Mouse (Mus musculus) layer of hippocampus, adult 18-20 months (tissue): Measurements from ENCODE around the gene Hnrnpm. TPM values are rescaled to one million over a fixed set of nuclear protein-coding genes. Genes with fewer than 3 reads are reported as not detected.

Source experiments
- DNase-seq, 2 experiments: peaks; one replicate each; pipeline ENCODE4 v3.0.0; 2022; ENCODE audit warnings: low spot score in 2 of 2
- total RNA-seq, 2 experiments: library from RNA; stranded (reverse); gene quantifications; 2 replicates each; pipeline ENCODE4 v1.2.3; 2021

Hnrnpm gene
- total RNA-seq, 2 experiments from 2014 or later, result 136 to 150 TPM

DNA sequence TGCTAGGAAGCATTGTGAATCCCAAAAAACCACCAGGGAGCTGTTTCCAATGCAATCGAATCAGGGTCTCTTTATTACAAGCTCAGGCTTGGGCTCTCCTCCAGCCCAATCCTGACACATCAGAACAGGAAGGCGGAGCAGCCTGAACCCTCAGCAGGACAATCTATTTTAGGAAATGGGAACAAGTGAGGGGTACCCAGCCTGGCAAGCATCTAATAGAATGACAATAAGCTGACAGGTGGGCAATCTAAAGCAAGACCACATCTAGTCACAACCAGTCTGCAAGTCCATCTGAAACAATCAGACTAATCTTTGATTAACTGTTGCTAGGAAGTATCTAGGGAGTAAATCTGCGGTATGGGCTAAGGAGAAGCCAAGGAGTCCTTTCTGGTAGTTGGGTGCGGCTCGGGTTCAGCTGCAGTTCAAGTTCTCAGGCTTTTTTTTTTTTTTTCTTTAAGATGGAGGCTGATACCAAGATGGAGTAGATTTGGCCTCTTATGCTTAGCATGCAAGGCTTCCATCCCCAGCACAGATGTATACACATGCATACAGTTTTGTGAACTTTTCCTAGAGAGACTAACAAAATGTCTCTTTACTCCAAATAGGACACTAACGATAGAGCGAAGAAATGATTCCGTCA is 86.7 kb downstream of the Hnrnpm start:
- no peak for DNase-seq

DNA sequence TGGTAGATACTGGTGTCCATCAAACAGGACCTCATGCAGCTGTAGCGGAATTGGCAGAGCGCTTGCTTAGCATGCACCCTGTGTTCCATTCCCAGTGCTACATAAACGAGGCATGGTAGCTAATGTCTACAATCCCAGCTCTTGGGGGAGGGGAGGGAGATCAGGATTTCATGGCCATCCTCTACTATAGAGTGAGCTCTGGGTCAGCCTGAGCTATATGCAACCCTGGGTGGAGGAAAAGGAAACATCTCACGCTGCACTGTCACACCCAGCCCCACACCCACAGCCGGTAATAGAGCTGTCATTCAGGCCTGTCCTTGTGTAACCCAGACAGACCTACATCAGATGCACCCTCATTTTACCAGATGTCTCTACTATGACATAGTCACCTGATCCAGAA is 88.2 kb downstream of the Hnrnpm start:
- DNase-seq, result no peak

DNA sequence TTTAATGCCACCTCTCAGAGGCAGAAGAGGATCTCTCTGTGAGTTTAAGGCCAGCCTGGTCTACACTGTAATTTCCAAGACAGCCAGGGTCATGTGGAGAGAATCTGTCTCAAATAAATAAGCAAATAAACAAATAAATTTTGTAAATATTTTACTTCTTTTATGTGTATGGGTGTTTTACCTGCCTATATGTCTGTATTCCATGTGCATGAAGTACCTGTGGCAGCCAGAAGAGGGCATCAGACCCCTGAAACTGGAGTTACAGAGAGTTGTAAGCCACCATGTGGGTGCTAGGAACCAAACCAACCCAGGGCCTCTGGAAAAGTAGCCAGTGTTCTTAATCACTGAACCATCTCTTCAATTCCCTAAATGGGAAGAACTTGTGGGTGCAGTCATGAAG is 89.4 kb downstream of the Hnrnpm start:
- no peak for DNase-seq

Other genes with a start within 250 kb of the Hnrnpm start
- gene Adamts10, start 162.7 kb downstream of the Hnrnpm start, total RNA-seq, result 10 to 100 TPM; 18.7 to 20.3 TPM
- gene Myo1f, start 131.2 kb downstream of the Hnrnpm start, total RNA-seq, result 1 to 10 TPM; 1.3 to 2.8 TPM
- 10 to 100 TPM; 43.8 to 47.2 TPM for gene Zfp414, start 57.8 kb downstream of the Hnrnpm start, total RNA-seq
- under 1 TPM in 1 of 2 experiments, not detected in 1; 0.30 TPM for gene Pram1, start 48.8 kb downstream of the Hnrnpm start, total RNA-seq
- 10 to 100 TPM; 86.2 to 87.1 TPM for gene March2, start 31.8 kb upstream of the Hnrnpm start, total RNA-seq
- gene Rab11b, start 73.7 kb upstream of the Hnrnpm start, total RNA-seq, result 100 to 1,000 TPM; 341 to 345 TPM
- gene Angptl4, start 95.0 kb upstream of the Hnrnpm start, total RNA-seq, result 1 to 10 TPM; 2.6 to 3.5 TPM
- 10 to 100 TPM; 27.6 to 28.8 TPM for gene Kank3, start 123.7 kb upstream of the Hnrnpm start, total RNA-seq
- 100 to 1,000 TPM; 756 to 834 TPM for gene Rps28, start 137.7 kb upstream of the Hnrnpm start, total RNA-seq
- gene Ndufa7, start 137.7 kb upstream of the Hnrnpm start, total RNA-seq, result 100 to 1,000 TPM; 199 to 208 TPM
- 10 to 100 TPM; 20.4 to 23.3 TPM for gene Cd320, start 156.2 kb upstream of the Hnrnpm start, total RNA-seq
- not detected for gene Gm7029, start 187.0 kb upstream of the Hnrnpm start, total RNA-seq
- gene Kifc1, start 203.8 kb upstream of the Hnrnpm start, total RNA-seq, result 1 to 10 TPM; 1.8 to 2.6 TPM
- under 1 TPM in 1 of 2 experiments, not detected in 1; 0.42 TPM for gene Platr17, start 218.3 kb upstream of the Hnrnpm start, total RNA-seq
- 10 to 100 TPM; 29.6 to 32.9 TPM for gene Daxx, start 222.6 kb upstream of the Hnrnpm start, total RNA-seq
- gene Tapbp, start 229.0 kb upstream of the Hnrnpm start, total RNA-seq, result 10 to 100 TPM; 38.3 to 38.5 TPM
- 10 to 100 TPM; 34.3 to 34.4 TPM for gene Zbtb22, start 229.0 kb upstream of the Hnrnpm start, total RNA-seq
- gene Rgl2, start 242.7 kb upstream of the Hnrnpm start, total RNA-seq, result 10 to 100 TPM; 61.9 to 63.0 TPM